Mouse (Mus musculus) hindbrain, embryonic 16.5 days (tissue): Measurements from ENCODE around the gene Tacc2. TPM values are rescaled to one million over a fixed set of nuclear protein-coding genes. Genes with fewer than 3 reads are reported as not detected.
A peak's percentile ranks its signal among the peaks of the same experiment; 100 is the strongest.
"Not testable (repeated sequence)": the region's sequence is repeated elsewhere in the genome, so short reads cannot be mapped to it uniquely, and the experiment has no call there.

Experiments
- ATAC-seq: fragments of 200-750 bp; cut with Nextera tagmentation; 2 replicates; pipeline ENCODE4 v1.8.0; 2017; ENCODE audit warnings: moderate TSS enrichment, moderate library complexity
- H3K27ac ChIP-seq: fragments of 300-500 bp; sonication (generic); 2 replicates; pipeline ENCODE4 v1.5.1; 2014; ENCODE audit warnings: low read depth, mild to moderate bottlenecking, control low read depth, low read length, moderate library complexity
- H3K27me3 ChIP-seq: fragments of 300-500 bp; sonication (generic); replicated peaks from 2 replicates; pipeline ENCODE4 v1.6.1; 2014; ENCODE audit warnings: low read length; ENCODE audit not compliant: control insufficient read depth, insufficient read depth
- H3K36me3 ChIP-seq: fragments of 300-500 bp; sonication (generic); 2 replicates; pipeline ENCODE4 v1.6.1; 2014; ENCODE audit warnings: mild to moderate bottlenecking, low read length, moderate library complexity, mixed read lengths; ENCODE audit not compliant: control insufficient read depth, insufficient read depth
- H3K4me1 ChIP-seq: fragments of 300-500 bp; sonication (generic); 2 replicates; pipeline ENCODE4 v1.6.1; 2014; ENCODE audit warnings: low read depth, low read length; ENCODE audit not compliant: control insufficient read depth, insufficient read depth
- H3K4me2 ChIP-seq: fragments of 300-500 bp; sonication (generic); 2 replicates; pipeline ENCODE4 v1.6.1; 2014; ENCODE audit warnings: mild to moderate bottlenecking, low read length, control low read depth, moderate library complexity
- H3K4me3 ChIP-seq: fragments of 300-500 bp; sonication (generic); 2 replicates; pipeline ENCODE4 v1.5.1; 2014; ENCODE audit warnings: mild to moderate bottlenecking, low read length, control low read depth, moderate library complexity
- H3K9ac ChIP-seq: fragments of 300-500 bp; sonication (generic); 2 replicates; pipeline ENCODE4 v1.6.1; 2014; ENCODE audit warnings: low read depth, mild to moderate bottlenecking, control low read depth, low read length, moderate library complexity
- H3K9me3 ChIP-seq: fragments of 300-500 bp; sonication (generic); 2 replicates; pipeline ENCODE4 v1.6.1; 2014; ENCODE audit warnings: mild to moderate bottlenecking, low read length, moderate library complexity; ENCODE audit not compliant: control insufficient read depth
- WGBS: fragments of 180-500 bp; shearing (Covaris S2); extraction: QIAGEN DNeasy Blood & Tissue Kit; methylation state at CpG from one replicate; pipeline ENCODE4 v1.1.7; 2014; 5-methylcytosine and 5-hydroxymethylcytosine counted together
- polyA plus RNA-seq: library from polyadenylated mRNA; unstranded; fragments of >200 nt; fragmentation: Nextera tagmentation; extraction: Ambion mirVana; gene quantifications from 2 replicates; pipeline ENCODE4 v1.2.1, GENCODE M21; 2015

Gene Tacc2
- polyA plus RNA-seq = 49.7 and 57.8 TPM in 2 replicates

GRCm38 (mm10) chr7:130577388-130578003 lies at the start of gene Tacc2:
Gene Tacc2 (plus strand): TSS chr7:130577438.
- no peaks in the 10 kb centered on the region for H3K36me3 ChIP-seq
- H3K27me3 ChIP-seq = no peaks in the 10 kb centered on the region
- peak within 1 kb of the TSS; percentile 26 for H3K4me2 ChIP-seq
- peaks cover 2% of the 10 kb centered on the region; the same call in 1 of the 2 replicates for H3K4me1 ChIP-seq
- no peaks in the 10 kb centered on the region for H3K9me3 ChIP-seq
- H3K4me3 ChIP-seq = no peak within 1 kb of the TSS
- H3K27ac ChIP-seq = no peak within 1 kb of the TSS
- H3K9ac ChIP-seq = 0 out of 2 replicates have a peak within 1 kb of the TSS, but pooled peaks have one; percentile 18
- WGBS = 64% methylated on average over 15 of the region's 15 CpGs
- no peak for ATAC-seq

GRCm38 (mm10) chr7:130531138-130531537 lies 46.1 kb upstream of the Tacc2 start:
- WGBS = 95% methylated on average over 14 of the region's 15 CpGs
- H3K27me3 ChIP-seq, H3K9ac ChIP-seq, H3K27ac ChIP-seq, H3K4me1 ChIP-seq, H3K4me3 ChIP-seq, H3K36me3 ChIP-seq, H3K4me2 ChIP-seq, H3K9me3 ChIP-seq, ATAC-seq: not testable (repeated sequence)

GRCm38 (mm10) chr7:130533316-130534260 lies 43.6 kb upstream of the Tacc2 start:
- Histone ChIP-seq H3K27me3 (no peaks in the 10 kb centered on the region), H3K9ac (no peak overlapping the region), H3K27ac (no peak overlapping the region; the same call in 1 of the 2 replicates), H3K4me2 (no peak overlapping the region), H3K9me3 (no peaks in the 10 kb centered on the region), H3K4me1 (no peaks in the 10 kb centered on the region), H3K36me3 (peaks cover 16% of the 10 kb centered on the region), H3K4me3 (no peak overlapping the region)
- ATAC-seq = peak; percentile 83
- WGBS = 47% methylated on average over 24 of the region's 25 CpGs

- H3K4me3 ChIP-seq = no peak overlapping the region
- no peak overlapping the region for H3K27ac ChIP-seq
- no peaks in the 10 kb centered on the region for H3K9me3 ChIP-seq
- H3K9ac ChIP-seq = no peak overlapping the region
- H3K4me1 ChIP-seq = no peaks in the 10 kb centered on the region
- ATAC-seq = no peak
- WGBS = 90% methylated on average over 4 of the region's 4 CpGs
- H3K27me3 ChIP-seq = no peaks in the 10 kb centered on the region
- peaks cover 24% of the 10 kb centered on the region for H3K36me3 ChIP-seq
- no peak overlapping the region for H3K4me2 ChIP-seq
Observed at GRCm38 (mm10) chr7:130535174-130535573, 42.1 kb upstream of the Tacc2 start.

GRCm38 (mm10) chr7:130537068-130537467 lies 40.2 kb upstream of the Tacc2 start:
- no peak overlapping the region for H3K27ac ChIP-seq
- no peak overlapping the region for H3K4me2 ChIP-seq
- no peaks in the 10 kb centered on the region for H3K4me1 ChIP-seq
- H3K36me3 ChIP-seq = peaks cover 24% of the 10 kb centered on the region
- no peaks in the 10 kb centered on the region for H3K9me3 ChIP-seq
- ATAC-seq = no peak
- H3K9ac ChIP-seq = no peak overlapping the region
- WGBS = 90% methylated on average over 4 of the region's 4 CpGs
- no peak overlapping the region for H3K4me3 ChIP-seq
- H3K27me3 ChIP-seq = no peaks in the 10 kb centered on the region

GRCm38 (mm10) chr7:130540176-130540575 lies 37.1 kb upstream of the Tacc2 start:
- Histone ChIP-seq H3K4me3 (no peak overlapping the region), H3K36me3 (peaks cover 30% of the 10 kb centered on the region), H3K9me3 (no peaks in the 10 kb centered on the region), H3K9ac (no peak overlapping the region), H3K4me1 (no peaks in the 10 kb centered on the region), H3K27me3 (no peaks in the 10 kb centered on the region), H3K4me2 (no peak overlapping the region), H3K27ac (no peak overlapping the region)
- WGBS = 84% methylated on average over 7 of the region's 7 CpGs
- no peak for ATAC-seq

GRCm38 (mm10) chr7:130543181-130543580 lies 34.1 kb upstream of the Tacc2 start:
- ATAC-seq = no peak
- H3K4me2 ChIP-seq = no peak overlapping the region
- peaks cover 15% of the 10 kb centered on the region for H3K4me1 ChIP-seq
- H3K27me3 ChIP-seq = no peaks in the 10 kb centered on the region
- H3K36me3 ChIP-seq = peaks cover 22% of the 10 kb centered on the region
- WGBS = 97% methylated on average over 4 of the region's 4 CpGs
- H3K27ac ChIP-seq = no peak overlapping the region
- no peak overlapping the region for H3K4me3 ChIP-seq
- no peaks in the 10 kb centered on the region for H3K9me3 ChIP-seq
- no peak overlapping the region for H3K9ac ChIP-seq

GRCm38 (mm10) chr7:130545401-130545800 lies 31.8 kb upstream of the Tacc2 start:
- no peak overlapping the region for H3K4me2 ChIP-seq
- 95% methylated on average over 5 of the region's 5 CpGs for WGBS
- no peak overlapping the region for H3K4me3 ChIP-seq
- H3K4me1 ChIP-seq = peaks cover 15% of the 10 kb centered on the region
- H3K27ac ChIP-seq = no peak overlapping the region
- no peak overlapping the region for H3K9ac ChIP-seq
- no peaks in the 10 kb centered on the region for H3K9me3 ChIP-seq
- no peak for ATAC-seq
- peaks cover 12% of the 10 kb centered on the region for H3K36me3 ChIP-seq
- no peaks in the 10 kb centered on the region for H3K27me3 ChIP-seq

GRCm38 (mm10) chr7:130545893-130546292 lies 31.3 kb upstream of the Tacc2 start:
- Histone ChIP-seq H3K27ac (peak overlapping the region; percentile 98), H3K9me3 (no peaks in the 10 kb centered on the region), H3K4me3 (peak overlapping the region; percentile 94), H3K4me2 (peak overlapping the region; percentile 89), H3K4me1 (peaks cover 15% of the 10 kb centered on the region), H3K9ac (peak overlapping the region; percentile 95), H3K36me3 (peaks cover 11% of the 10 kb centered on the region), H3K27me3 (no peaks in the 10 kb centered on the region)
- WGBS = 60% methylated on average over 3 of the region's 3 CpGs
- ATAC-seq = no peak
